Mouse (Mus musculus) megakaryocyte, embryonic 14.5 days (primary cell): ENCODE measurements around the gene Ada.

Source experiments
- FLI1 ChIP-seq: IDR thresholded peaks from 2 replicates; pipeline ENCODE4 v1.6.1; 2012; ENCODE audit warnings: low read length, inconsistent platforms, mixed read lengths
- GATA1 ChIP-seq: IDR thresholded peaks from 3 replicates; pipeline ENCODE4 v1.6.1; 2012; ENCODE audit warnings: mixed read lengths, low read length, inconsistent platforms, borderline replicate concordance

GRCm38 (mm10) chr2:163682344-163682743 lies 67.7 kb downstream of the Ada start:
- TF ChIP-seq GATA1 (no peak), FLI1 (no peak)
